Mouse (Mus musculus): Measurements from ENCODE around the gene Col6a4. TPM values are rescaled to one million over a fixed set of nuclear protein-coding genes. Genes with fewer than 3 reads are reported as not detected.

The Col6a4 gene
- polyA plus RNA-seq, 1 experiment, result not detected

DNA sequence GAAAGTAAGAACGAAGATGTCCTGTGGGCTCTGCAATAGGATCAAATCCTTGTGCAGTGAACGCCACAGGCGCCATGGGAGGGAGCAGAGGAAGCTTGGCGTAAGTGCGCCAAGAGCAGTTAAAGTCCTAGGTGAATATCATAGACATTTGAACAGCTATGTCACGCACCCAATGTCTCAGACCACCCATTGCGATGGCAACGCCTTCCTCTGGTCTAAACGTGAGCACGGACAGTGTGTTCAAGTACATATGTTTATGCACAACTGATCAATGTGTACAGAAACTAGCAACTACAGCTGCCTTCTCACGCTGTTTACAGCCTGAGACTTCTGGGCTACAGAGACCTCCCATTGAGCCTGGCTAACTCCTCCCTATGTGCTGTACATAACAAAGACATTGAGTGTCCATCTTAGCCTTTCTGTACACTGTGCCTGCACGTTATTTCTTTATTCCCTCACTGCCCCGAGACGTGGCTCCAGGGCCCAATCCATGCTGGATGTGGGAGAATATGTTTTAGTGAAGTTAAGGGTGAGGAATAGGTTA lies 125.2 kb downstream of the Col6a4 start:
- H3K4me3 ChIP-seq (ENCODE audit: insufficient read depth, low read length), result no peak overlapping the region
- TF ChIP-seq CTCF (IDR thresholded peaks at IDR 0.05; ENCODE audit: low read depth, low read length) (no peak), POLR2A (IDR thresholded peaks at IDR 0.05; ENCODE audit: borderline replicate concordance, low read depth, low read length) (no peak)
- H3K27ac ChIP-seq (ENCODE audit: insufficient read depth, low read depth, low read length), result no peak overlapping the region
- no peaks in the 10 kb centered on the region for H3K4me1 ChIP-seq (ENCODE audit: control insufficient read depth, insufficient read depth, low read length)

DNA sequence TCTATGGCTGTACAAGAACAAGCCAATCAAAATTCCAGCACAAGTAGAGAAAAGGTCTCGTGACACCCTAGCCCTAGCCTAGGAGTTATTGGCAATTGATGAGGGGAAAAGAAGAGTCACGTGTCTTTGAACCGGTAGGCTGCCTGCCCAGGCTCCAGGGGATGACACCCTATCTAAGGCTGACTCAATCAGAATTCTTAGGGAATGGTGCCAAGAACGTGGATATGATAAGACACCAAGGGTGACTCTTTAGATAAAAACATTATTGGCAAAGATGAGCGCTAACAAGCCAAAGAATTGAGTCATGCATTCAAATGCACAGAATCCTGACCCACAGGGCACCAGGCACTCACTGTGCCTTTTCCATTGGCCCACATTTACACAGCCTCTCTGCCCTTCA lies 125.7 kb downstream of the Col6a4 start:
- Histone ChIP-seq H3K4me3 (ENCODE audit: insufficient read depth, low read length) (no peak overlapping the region), H3K4me1 (ENCODE audit: control insufficient read depth, insufficient read depth, low read length) (no peaks in the 10 kb centered on the region), H3K27ac (ENCODE audit: insufficient read depth, low read depth, low read length) (no peak overlapping the region)
- TF ChIP-seq POLR2A (IDR thresholded peaks at IDR 0.05; ENCODE audit: borderline replicate concordance, low read depth, low read length) (no peak), CTCF (IDR thresholded peaks at IDR 0.05; ENCODE audit: low read depth, low read length) (no peak)

DNA sequence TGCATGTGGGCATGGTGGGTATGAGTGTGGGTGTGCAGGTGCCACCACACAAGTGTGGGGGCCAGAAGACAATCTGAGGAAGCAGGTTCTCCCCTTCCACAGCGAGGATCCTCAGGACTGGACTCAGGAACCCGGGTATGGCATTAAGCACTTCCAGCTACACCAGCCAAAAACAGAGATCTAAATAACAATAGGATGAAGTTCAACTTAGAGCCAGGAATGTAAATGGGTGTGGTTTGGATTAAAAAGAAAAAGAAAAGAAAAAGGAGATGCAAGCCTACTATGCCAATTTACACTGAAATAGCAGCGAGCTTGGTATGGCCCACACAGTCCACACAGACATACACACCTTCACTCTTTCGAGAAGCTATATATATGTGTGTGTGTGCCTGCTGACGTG lies 128.6 kb downstream of the Col6a4 start:
- TF ChIP-seq POLR2A (IDR thresholded peaks at IDR 0.05; ENCODE audit: borderline replicate concordance, low read depth, low read length), result no peak
- no peak for TF ChIP-seq CTCF (IDR thresholded peaks at IDR 0.05; ENCODE audit: low read depth, low read length)
- Histone ChIP-seq H3K27ac (ENCODE audit: insufficient read depth, low read depth, low read length) (no peak overlapping the region), H3K4me1 (ENCODE audit: control insufficient read depth, insufficient read depth, low read length) (no peaks in the 10 kb centered on the region), H3K4me3 (ENCODE audit: insufficient read depth, low read length) (no peak overlapping the region)

DNA sequence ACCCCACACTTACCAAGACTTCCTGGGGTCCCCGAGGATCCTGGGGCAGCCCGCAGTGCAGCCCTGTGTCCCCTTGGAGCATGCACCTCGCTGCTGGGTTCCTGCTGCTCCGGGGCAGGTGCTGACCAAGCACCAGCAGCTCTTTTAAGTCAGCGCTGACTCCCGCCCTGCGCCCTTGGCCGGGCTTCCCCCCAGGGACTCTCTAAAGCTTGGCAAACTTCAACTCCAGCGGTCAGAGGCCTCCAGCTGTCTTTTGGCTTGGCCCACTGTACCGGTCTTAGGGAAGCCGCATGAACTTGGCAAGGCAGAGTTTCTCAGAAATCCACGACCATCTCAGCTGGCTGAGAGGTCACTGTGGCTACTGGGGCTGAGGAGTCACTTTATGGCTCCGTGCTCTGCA lies 136.1 kb downstream of the Col6a4 start, which contains the start of gene Col6a5:
TSS of gene Col6a5 (minus strand) at position 111 of the 400 bp plus-strand sequence.
- Histone ChIP-seq H3K4me1 (ENCODE audit: control insufficient read depth, insufficient read depth, low read length) (no peaks in the 10 kb centered on the region), H3K27ac (ENCODE audit: insufficient read depth, low read depth, low read length) (no peak within 1 kb of the TSS), H3K4me3 (ENCODE audit: insufficient read depth, low read length) (no peak within 1 kb of the TSS)
- TF ChIP-seq POLR2A (IDR thresholded peaks at IDR 0.05; ENCODE audit: borderline replicate concordance, low read depth, low read length), result no peak
- TF ChIP-seq CTCF (IDR thresholded peaks at IDR 0.05; ENCODE audit: low read depth, low read length), result no peak

DNA sequence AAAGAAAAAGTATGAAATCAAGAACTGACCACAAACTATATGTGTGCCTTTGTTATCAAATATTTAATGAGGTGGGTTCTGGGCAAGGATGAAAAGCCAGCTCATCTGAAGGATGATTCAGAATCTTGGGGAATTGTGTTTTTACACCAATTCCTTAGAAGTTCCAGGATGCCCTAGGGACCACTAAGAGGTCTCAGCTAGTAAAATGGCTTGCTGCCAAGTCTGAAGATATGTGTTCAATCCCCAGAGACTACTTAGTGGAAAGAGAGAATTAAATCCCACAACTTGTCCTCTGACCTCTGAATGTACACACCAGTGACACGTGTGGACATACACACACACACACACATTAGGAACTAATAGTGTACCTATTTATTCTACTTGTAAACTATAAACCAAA lies 137.5 kb downstream of the Col6a4 start:
- Histone ChIP-seq H3K4me1 (ENCODE audit: control insufficient read depth, insufficient read depth, low read length) (no peaks in the 10 kb centered on the region), H3K4me3 (ENCODE audit: insufficient read depth, low read length) (no peak overlapping the region), H3K27ac (ENCODE audit: insufficient read depth, low read depth, low read length) (no peak overlapping the region)
- TF ChIP-seq CTCF (IDR thresholded peaks at IDR 0.05; ENCODE audit: low read depth, low read length) (no peak), POLR2A (IDR thresholded peaks at IDR 0.05; ENCODE audit: borderline replicate concordance, low read depth, low read length) (no peak)

DNA sequence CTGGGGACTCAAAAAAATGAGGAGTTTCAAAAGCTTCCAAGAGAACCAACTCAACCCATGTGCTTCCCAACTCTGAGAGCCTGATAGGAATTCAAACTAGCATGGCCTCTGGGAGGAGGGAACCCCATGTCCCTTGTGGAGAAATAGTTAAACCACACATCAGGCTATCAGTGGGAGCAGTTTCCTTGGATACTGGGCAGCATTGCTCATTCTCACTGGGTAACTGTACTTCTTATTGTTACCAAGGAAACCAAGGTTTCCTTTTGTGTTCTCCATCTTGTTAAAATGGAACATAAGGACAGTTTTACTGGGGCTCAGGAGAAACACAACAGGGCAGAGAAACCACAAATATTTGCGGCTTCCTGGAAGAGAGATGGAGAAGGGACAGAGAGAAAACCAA lies 146.8 kb downstream of the Col6a4 start:
- no peak overlapping the region for H3K4me3 ChIP-seq (ENCODE audit: insufficient read depth, low read length)
- no peak overlapping the region for H3K27ac ChIP-seq (ENCODE audit: insufficient read depth, low read depth, low read length)
- TF ChIP-seq POLR2A (IDR thresholded peaks at IDR 0.05; ENCODE audit: borderline replicate concordance, low read depth, low read length), result no peak
- no peak for TF ChIP-seq CTCF (IDR thresholded peaks at IDR 0.05; ENCODE audit: low read depth, low read length)
- no peaks in the 10 kb centered on the region for H3K4me1 ChIP-seq (ENCODE audit: control insufficient read depth, insufficient read depth, low read length)

DNA sequence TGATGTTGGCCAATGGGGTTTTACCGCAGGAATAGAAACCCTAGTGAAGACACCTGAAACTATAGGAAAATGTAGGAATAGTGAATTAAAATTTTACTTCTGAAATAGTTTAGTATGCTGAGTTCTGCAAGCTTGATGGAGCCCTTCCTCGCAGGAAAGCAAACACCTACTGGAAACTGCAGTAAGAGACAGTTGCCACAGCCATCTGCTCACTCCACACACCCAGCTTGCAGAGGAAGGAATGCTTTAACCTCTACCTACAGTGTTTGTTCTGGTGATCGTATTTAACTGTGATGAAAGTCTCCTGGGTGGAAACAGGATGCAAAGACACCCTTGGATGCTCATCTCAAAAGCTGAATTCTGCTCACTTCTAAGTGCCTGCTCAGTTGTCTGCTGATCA lies 149.0 kb downstream of the Col6a4 start:
- Histone ChIP-seq H3K27ac (ENCODE audit: insufficient read depth, low read depth, low read length) (no peak overlapping the region), H3K4me3 (ENCODE audit: insufficient read depth, low read length) (no peak overlapping the region), H3K4me1 (ENCODE audit: control insufficient read depth, insufficient read depth, low read length) (no peaks in the 10 kb centered on the region)
- TF ChIP-seq CTCF (IDR thresholded peaks at IDR 0.05; ENCODE audit: low read depth, low read length) (no peak), POLR2A (IDR thresholded peaks at IDR 0.05; ENCODE audit: borderline replicate concordance, low read depth, low read length) (no peak)

Other genes with a start within 250 kb of the Col6a4 start
- gene Col6a5, start 136.1 kb downstream of the Col6a4 start, polyA plus RNA-seq (2012; ENCODE audit: insufficient read depth, insufficient read length, missing spikeins), result not detected in 2 replicates
- 0.58 and 0.77 TPM in 2 replicates for gene Glyctk, start 61.4 kb upstream of the Col6a4 start, polyA plus RNA-seq (2012; ENCODE audit: insufficient read depth, insufficient read length, missing spikeins)
- gene Wdr82, start 74.1 kb upstream of the Col6a4 start, polyA plus RNA-seq (2012; ENCODE audit: insufficient read depth, insufficient read length, missing spikeins), result 30.8 and 37.0 TPM in 2 replicates
- 41.5 and 42.6 TPM in 2 replicates for gene Ppm1m, start 103.0 kb upstream of the Col6a4 start, polyA plus RNA-seq (2012; ENCODE audit: insufficient read depth, insufficient read length, missing spikeins)
- 99.0 and 113 TPM in 2 replicates for gene Twf2, start 106.3 kb upstream of the Col6a4 start, polyA plus RNA-seq (2012; ENCODE audit: insufficient read depth, insufficient read length, missing spikeins)
- gene Tlr9, start 125.8 kb upstream of the Col6a4 start, polyA plus RNA-seq (2012; ENCODE audit: insufficient read depth, insufficient read length, missing spikeins), result 41.6 and 61.6 TPM in 2 replicates
- gene Alas1, start 151.9 kb upstream of the Col6a4 start, polyA plus RNA-seq (2012; ENCODE audit: insufficient read depth, insufficient read length, missing spikeins), result 67.2 and 70.5 TPM in 2 replicates
- 8.3 and 13.7 TPM in 2 replicates for gene Poc1a, start 184.3 kb upstream of the Col6a4 start, polyA plus RNA-seq (2012; ENCODE audit: insufficient read depth, insufficient read length, missing spikeins)

All from bone marrow macrophage, adult 2 months (primary cell).